Mouse (Mus musculus): Measurements from ENCODE around the gene Pnpla2.
"Not testable (repeated sequence)": the region's sequence is repeated elsewhere in the genome, so short reads cannot be mapped to it uniquely, and the experiment has no call there.

Gene Pnpla2

GRCm38 (mm10) chr7:141454967-141455551 lies at the start of gene Pnpla2:
Pnpla2 (plus strand) TSS chr7:141455198.
- DNase-seq (ENCODE audit: low spot score in 2 of 2) = peak; percentile 87 to 89

DNA sequence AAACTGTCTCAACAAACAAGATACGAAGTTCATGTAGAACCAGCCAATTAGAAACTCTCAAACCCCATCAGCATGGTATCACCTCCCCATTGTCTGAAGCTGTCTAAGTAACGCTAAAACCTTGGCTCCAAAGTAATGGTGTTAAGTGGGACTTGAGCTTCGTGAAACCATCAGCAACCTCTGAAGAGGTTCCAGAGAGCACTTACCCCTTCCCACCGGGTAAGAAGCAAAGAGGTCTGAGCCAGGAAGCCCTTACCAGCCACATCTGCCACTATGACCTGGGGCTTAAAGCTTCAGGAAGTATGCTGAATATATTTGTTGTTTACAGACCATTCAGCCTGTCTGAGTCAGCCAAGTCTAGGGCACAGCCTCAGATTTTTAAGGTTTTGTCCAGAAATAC lies 49.5 kb upstream of the Pnpla2 start:
- no peak for DNase-seq (ENCODE audit: low spot score in 2 of 2)

GRCm38 (mm10) chr7:141407670-141408069 lies 47.3 kb upstream of the Pnpla2 start:
- DNase-seq (ENCODE audit: low spot score in 2 of 2) = not testable (repeated sequence)

DNA sequence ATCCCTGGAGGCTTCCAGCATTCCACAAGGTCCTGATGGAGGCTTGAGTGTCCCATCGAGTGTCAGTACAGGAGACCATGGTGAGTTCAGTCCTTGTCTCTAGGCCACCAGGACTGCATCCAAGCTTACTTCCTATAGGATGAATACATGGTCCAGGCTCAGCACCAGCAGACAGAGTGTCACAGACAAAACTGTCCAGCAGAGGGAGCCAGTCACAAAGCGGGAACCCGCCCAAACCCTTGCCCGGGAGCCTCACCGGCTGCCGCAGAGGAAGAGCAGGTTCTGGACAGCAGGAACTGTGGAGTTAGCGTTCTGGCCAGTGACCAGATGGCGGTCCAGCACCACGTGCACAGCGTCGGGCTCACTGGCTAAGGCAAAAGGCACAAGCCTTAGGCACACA lies 46.2 kb upstream of the Pnpla2 start:
- peak; percentile 69 to 73 for DNase-seq (ENCODE audit: low spot score in 2 of 2)

DNA sequence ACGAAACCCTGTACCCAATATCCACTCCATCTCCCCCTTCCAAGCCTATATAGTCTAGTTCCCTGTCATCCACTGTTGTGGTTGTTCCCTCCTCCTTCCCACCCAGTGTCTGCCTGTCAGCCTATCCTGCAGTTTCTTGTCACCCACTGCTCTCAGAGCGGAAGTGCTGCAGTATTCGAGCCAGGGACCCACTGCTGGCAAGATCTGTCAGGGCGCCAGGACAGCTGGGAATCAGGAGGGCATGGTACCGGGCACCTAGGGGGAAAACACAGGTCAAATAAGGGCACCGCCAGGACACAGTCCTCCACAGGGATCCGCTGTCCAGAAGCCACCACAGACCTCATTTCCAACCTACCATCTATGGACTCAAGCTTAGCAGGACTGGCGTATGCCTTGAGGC lies 44.4 kb upstream of the Pnpla2 start:
- DNase-seq (ENCODE audit: low spot score in 2 of 2) = no peak

- DNase-seq (ENCODE audit: low spot score in 2 of 2) = no peak
Observed at GRCm38 (mm10) chr7:141411667-141412066, 43.3 kb upstream of the Pnpla2 start.

DNA sequence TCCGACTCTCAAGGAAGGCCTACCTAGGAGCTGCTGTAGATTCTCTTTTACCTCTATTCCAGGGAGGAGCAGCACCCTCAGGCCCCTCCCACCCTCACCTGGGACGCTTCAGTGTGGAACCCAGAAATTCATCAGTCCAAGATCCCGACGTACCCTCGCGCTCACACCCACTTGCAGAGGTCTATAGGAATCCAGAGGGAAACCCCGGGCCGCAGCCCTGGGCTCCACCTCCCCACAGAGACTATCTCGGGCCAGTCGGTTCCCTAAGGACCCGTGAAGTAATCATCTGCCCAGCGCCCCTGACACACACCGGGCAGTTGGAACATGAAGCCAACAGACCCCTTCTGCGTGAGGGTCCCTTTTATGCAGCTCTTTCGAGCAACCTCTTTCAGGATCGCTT lies 41.7 kb upstream of the Pnpla2 start:
- no peak for DNase-seq (ENCODE audit: low spot score in 2 of 2)

- peak; percentile 96 to 97 for DNase-seq (ENCODE audit: low spot score in 2 of 2)
Observed at GRCm38 (mm10) chr7:141413809-141414584, 41.0 kb upstream of the Pnpla2 start, which contains the start of gene Gatd1. Gatd1 (minus strand) TSS chr7:141414136.

- no peak for DNase-seq (ENCODE audit: low spot score in 2 of 2)
Observed at GRCm38 (mm10) chr7:141416144-141416841, 38.7 kb upstream of the Pnpla2 start.

- no peak for DNase-seq (ENCODE audit: low spot score in 2 of 2)
Observed at GRCm38 (mm10) chr7:141417731-141418681, 37.0 kb upstream of the Pnpla2 start.

- DNase-seq (ENCODE audit: low spot score in 2 of 2) = no peak
Observed at GRCm38 (mm10) chr7:141418970-141419369, 36.0 kb upstream of the Pnpla2 start.

GRCm38 (mm10) chr7:141420030-141420702 lies 34.8 kb upstream of the Pnpla2 start:
- no peak for DNase-seq (ENCODE audit: low spot score in 2 of 2)

- DNase-seq (ENCODE audit: low spot score in 2 of 2) = no peak
Observed at GRCm38 (mm10) chr7:141423811-141424210, 31.2 kb upstream of the Pnpla2 start.

DNA sequence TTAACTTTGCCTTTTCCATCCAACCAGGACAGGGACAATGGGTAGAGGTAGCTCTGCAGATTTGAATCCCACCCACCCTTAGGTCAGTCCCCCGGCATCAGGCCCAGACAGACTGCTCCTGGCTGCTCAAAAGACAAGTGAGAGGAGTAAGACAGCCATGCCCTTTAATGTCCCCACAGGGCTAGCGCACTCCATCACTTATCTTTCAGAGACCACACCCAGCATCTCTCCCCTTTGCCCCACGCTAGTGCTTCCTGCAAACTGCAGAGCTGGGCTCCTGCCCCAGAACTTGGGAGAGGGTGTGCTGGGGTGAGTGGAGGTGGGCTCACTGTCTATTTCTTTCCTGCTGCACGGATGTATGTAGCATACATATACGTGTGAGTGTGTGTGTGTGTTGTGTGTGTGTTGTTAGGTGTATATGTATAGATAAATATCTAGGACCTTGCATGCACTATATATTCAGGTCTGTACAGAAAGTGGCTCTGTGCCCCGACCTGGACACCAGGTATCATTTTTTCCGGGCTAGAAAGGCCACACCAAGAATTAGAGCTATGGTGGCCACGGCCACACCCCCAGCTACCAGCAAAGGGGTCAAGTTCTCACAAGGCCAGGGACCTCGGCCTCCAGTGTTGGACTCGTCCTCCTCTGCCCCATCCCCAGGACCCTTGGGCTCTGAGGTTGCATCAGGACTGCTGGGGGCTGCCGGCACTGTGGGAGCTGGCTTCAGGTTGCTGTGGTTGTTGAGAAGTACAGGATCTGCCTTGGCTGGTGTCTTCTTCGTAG lies 27.9 kb upstream of the Pnpla2 start:
- DNase-seq (ENCODE audit: low spot score in 2 of 2) = no peak

DNA sequence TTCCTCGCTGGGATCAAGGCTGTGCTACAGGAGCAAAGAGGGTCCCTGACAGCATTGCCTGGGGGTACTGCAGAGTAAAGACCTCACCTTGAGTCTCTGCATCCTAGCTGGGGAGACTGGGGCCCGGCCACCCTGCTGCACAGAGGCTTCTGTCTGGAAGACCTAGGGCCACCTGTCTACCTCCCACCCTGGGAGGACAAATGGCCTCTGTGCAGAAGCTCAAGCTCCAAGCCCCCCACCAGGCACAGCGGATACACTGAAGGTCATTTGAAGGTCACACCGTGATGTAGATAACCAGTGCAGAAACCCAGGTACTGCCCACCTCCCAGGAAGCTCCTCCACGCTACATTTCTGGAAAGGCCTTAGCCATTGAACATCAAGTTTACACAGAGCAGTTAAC lies 26.3 kb upstream of the Pnpla2 start:
- DNase-seq (ENCODE audit: low spot score in 2 of 2) = no peak

GRCm38 (mm10) chr7:141429310-141429709 lies 25.7 kb upstream of the Pnpla2 start, which contains the start of gene Cend1:
Cend1 (minus strand) TSS chr7:141429491.
- DNase-seq (ENCODE audit: low spot score in 2 of 2) = peak; percentile 88 to 93

GRCm38 (mm10) chr7:141429840-141430584 lies 25.0 kb upstream of the Pnpla2 start:
- no peak for DNase-seq (ENCODE audit: low spot score in 2 of 2)

GRCm38 (mm10) chr7:141430585-141431240 lies 24.3 kb upstream of the Pnpla2 start:
- no peak for DNase-seq (ENCODE audit: low spot score in 2 of 2)

All from right cerebral cortex, postnatal 36 days (tissue).